Mouse (Mus musculus) limb, embryonic 10.5 days (tissue): ENCODE data around the gene Macrod2. TPM values are rescaled to one million over a fixed set of nuclear protein-coding genes. Genes with fewer than 3 reads are reported as not detected.

Experiments
- DNase-seq: peaks from one replicate; pipeline ENCODE4 v3.0.0-alpha.2; 2017; ENCODE audit warnings: low spot score
- H3K27ac ChIP-seq: fragments of 300-500 bp; sonication (generic); 2 replicates; pipeline ENCODE4 v1.5.1; 2016; ENCODE audit warnings: mild to moderate bottlenecking
- H3K27me3 ChIP-seq: fragments of 300-500 bp; sonication (generic); 2 replicates; pipeline ENCODE4 v1.6.1; 2016; ENCODE audit warnings: low read depth, mild to moderate bottlenecking; ENCODE audit not compliant: poor library complexity, severe bottlenecking
- H3K36me3 ChIP-seq: fragments of 300-500 bp; sonication (generic); 2 replicates; pipeline ENCODE4 v1.6.1; 2016; ENCODE audit warnings: mild to moderate bottlenecking, moderate library complexity
- H3K4me1 ChIP-seq: fragments of 300-500 bp; sonication (generic); 2 replicates; pipeline ENCODE4 v1.6.1; 2016
- H3K4me3 ChIP-seq: fragments of 300-500 bp; sonication (generic); 2 replicates; pipeline ENCODE4 v1.5.1; 2016; ENCODE audit warnings: mild to moderate bottlenecking, moderate library complexity
- H3K9me3 ChIP-seq: fragments of 300-500 bp; sonication (generic); replicated peaks from 2 replicates; pipeline ENCODE4 v1.6.1; 2016; ENCODE audit warnings: mild to moderate bottlenecking
- whole genome bisulfite sequencing: fragments of 180-500 bp; shearing (Covaris S2); methylation state at CpG from one replicate; pipeline ENCODE4 v1.1.7; 2016; 5-methylcytosine and 5-hydroxymethylcytosine counted together
- polyA plus RNA-seq: library from polyadenylated mRNA; unstranded; fragments of >200 nt; fragmentation: Nextera tagmentation; extraction: Ambion mirVana; gene quantifications from 2 replicates; pipeline ENCODE4 v1.2.1, GENCODE M21; 2016

Gene Macrod2
- polyA plus RNA-seq, 1 experiment from 2014 or later = 42.7 TPM

- no peaks in the 10 kb centered on the region for H3K27me3 ChIP-seq
- no peak overlapping the region for H3K4me3 ChIP-seq
- no peaks in the 10 kb centered on the region for H3K9me3 ChIP-seq
- no peak for DNase-seq
- H3K4me1 ChIP-seq = peaks cover 24% of the 10 kb centered on the region
- 74% methylated on average over 5 of the region's 5 CpGs for WGBS
- H3K36me3 ChIP-seq = no peaks in the 10 kb centered on the region
- no peak overlapping the region for H3K27ac ChIP-seq
Measured at GRCm38 (mm10) chr2:140673466-140673865, 278.4 kb downstream of the Macrod2 start.

DNA sequence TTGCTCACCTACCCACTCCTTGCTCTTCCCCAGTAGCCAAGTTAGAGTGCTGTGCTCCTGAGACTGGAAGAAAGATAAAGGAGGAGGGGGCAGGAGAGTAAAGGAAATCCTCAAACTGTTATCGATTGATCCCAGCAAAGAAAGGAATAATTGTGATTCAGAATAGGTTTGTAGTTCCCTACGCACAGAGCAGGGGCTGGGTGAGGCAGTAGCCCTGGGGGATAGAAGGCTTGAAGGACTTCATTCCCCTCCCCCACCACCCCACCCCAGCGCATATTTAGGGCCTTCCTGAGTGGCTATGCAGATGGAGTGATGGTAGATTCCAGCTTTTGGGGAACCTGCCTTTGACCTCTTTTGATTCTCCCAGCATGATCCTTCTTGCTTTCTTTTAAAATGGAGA is 281.6 kb downstream of the Macrod2 start:
- WGBS = 26% methylated on average over 3 of the region's 3 CpGs

GRCm38 (mm10) chr2:140690906-140691305 is 295.8 kb downstream of the Macrod2 start:
- Histone ChIP-seq H3K36me3 (no peaks in the 10 kb centered on the region), H3K9me3 (no peaks in the 10 kb centered on the region), H3K27me3 (no peaks in the 10 kb centered on the region), H3K4me1 (peaks cover 18% of the 10 kb centered on the region), H3K4me3 (no peak overlapping the region), H3K27ac (no peak overlapping the region)
- 90% methylated on average over 2 of the region's 2 CpGs for WGBS
- DNase-seq = no peak

More for the DNA sequence above, 281.6 kb downstream of the Macrod2 start:
- no peak overlapping the region for H3K27ac ChIP-seq
- H3K36me3 ChIP-seq = no peaks in the 10 kb centered on the region
- no peaks in the 10 kb centered on the region for H3K9me3 ChIP-seq
- H3K27me3 ChIP-seq = no peaks in the 10 kb centered on the region
- H3K4me3 ChIP-seq = no peak overlapping the region
- DNase-seq = no peak
- H3K4me1 ChIP-seq = peaks cover 7% of the 10 kb centered on the region

- H3K36me3 ChIP-seq = no peaks in the 10 kb centered on the region
- 86% methylated on average over 1 of the region's 1 CpGs for WGBS
Measured at GRCm38 (mm10) chr2:140691403-140691802, 296.3 kb downstream of the Macrod2 start.

DNA sequence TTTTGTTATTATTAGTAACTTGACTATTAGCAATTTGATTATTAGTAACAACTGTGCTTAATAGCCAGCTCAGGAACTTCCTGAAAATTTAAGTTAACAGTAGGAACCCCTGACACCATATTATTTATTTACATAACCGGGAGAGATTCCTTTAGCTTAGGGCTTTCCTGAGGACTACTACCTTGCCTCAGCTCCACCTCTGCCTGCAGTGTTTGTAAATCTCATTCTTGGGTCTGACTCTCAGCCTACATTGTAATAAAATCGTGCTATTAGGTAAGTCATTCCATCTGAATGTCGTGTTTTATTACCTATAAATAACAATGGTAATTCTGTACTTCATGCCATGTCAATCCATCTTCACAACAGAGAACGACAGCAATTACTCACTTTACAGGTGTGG is 297.4 kb downstream of the Macrod2 start:
- H3K4me1 ChIP-seq = peaks cover 12% of the 10 kb centered on the region
- H3K4me3 ChIP-seq = no peak overlapping the region
- no peaks in the 10 kb centered on the region for H3K36me3 ChIP-seq
- no peak overlapping the region for H3K27ac ChIP-seq
- no peaks in the 10 kb centered on the region for H3K27me3 ChIP-seq
- no peaks in the 10 kb centered on the region for H3K9me3 ChIP-seq
- no peak for DNase-seq
- WGBS = 54% methylated on average over 4 of the region's 4 CpGs

More at GRCm38 (mm10) chr2:140691403-140691802, 296.3 kb downstream of the Macrod2 start:
- Histone ChIP-seq H3K27me3 (no peaks in the 10 kb centered on the region), H3K27ac (no peak overlapping the region), H3K4me1 (peaks cover 18% of the 10 kb centered on the region), H3K4me3 (no peak overlapping the region), H3K9me3 (no peaks in the 10 kb centered on the region)
- DNase-seq = no peak

DNA sequence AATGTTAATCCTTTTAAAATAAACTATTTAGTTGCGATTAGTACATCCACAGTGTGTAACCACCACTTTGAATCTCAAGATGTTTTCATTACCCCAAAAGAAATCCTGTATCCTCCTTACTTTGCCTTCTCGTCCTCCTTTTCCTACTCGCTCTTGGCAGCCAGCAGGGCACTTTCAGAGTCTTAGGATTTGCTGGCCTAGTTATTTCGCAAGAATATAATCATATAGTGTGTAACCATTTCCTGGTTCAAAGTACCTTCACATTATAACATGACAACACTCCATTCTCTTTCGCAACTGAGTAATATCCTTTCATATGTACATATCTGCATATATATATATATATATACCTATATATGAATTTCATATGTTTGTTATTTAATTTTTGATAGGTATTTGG is 298.7 kb downstream of the Macrod2 start:
- WGBS = 85% methylated on average over 5 of the region's 5 CpGs

GRCm38 (mm10) chr2:140698585-140698984 is 303.5 kb downstream of the Macrod2 start:
- WGBS = 26% methylated on average over 3 of the region's 3 CpGs
- no peak for DNase-seq
- no peaks in the 10 kb centered on the region for H3K9me3 ChIP-seq
- peak overlapping the region; percentile 85 for H3K27ac ChIP-seq
- no peaks in the 10 kb centered on the region for H3K36me3 ChIP-seq
- no peak overlapping the region for H3K4me3 ChIP-seq
- H3K27me3 ChIP-seq = no peaks in the 10 kb centered on the region
- H3K4me1 ChIP-seq = peaks cover 36% of the 10 kb centered on the region

More for the DNA sequence above, 298.7 kb downstream of the Macrod2 start:
- no peaks in the 10 kb centered on the region for H3K36me3 ChIP-seq
- no peak overlapping the region for H3K27ac ChIP-seq
- H3K4me3 ChIP-seq = no peak overlapping the region
- H3K4me1 ChIP-seq = peaks cover 23% of the 10 kb centered on the region
- H3K9me3 ChIP-seq = no peaks in the 10 kb centered on the region
- no peak for DNase-seq
- no peaks in the 10 kb centered on the region for H3K27me3 ChIP-seq

DNA sequence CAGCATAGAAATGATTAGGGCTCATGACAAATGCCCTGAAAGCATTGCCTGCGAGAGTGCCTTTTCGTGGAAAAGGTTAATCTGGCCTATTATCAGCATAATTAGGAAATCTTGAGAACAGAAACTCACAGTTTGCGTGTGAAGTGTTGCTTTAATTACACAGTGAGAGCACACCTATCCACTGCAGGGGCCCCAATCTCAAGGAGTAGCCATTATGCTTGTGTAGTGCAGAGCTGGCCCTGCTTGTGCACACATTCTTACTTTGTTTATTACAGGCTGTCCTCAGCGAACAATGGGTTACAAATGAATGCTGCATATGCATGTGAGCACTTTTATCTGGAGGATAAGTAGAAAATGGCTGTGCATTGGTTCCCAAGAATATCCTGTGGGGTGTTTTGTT is 308.3 kb downstream of the Macrod2 start:
- Histone ChIP-seq H3K27me3 (no peaks in the 10 kb centered on the region), H3K9me3 (no peaks in the 10 kb centered on the region)
- 53% methylated on average over 4 of the region's 4 CpGs for WGBS

GRCm38 (mm10) chr2:140704146-140704545 is 309.0 kb downstream of the Macrod2 start:
- no peak for DNase-seq
- peak overlapping the region; percentile 66 for H3K27ac ChIP-seq
- no peaks in the 10 kb centered on the region for H3K36me3 ChIP-seq
- 22% methylated on average over 3 of the region's 3 CpGs for WGBS
- H3K4me1 ChIP-seq = peaks cover 44% of the 10 kb centered on the region
- no peaks in the 10 kb centered on the region for H3K27me3 ChIP-seq
- no peaks in the 10 kb centered on the region for H3K9me3 ChIP-seq
- H3K4me3 ChIP-seq = no peak overlapping the region

More for the DNA sequence above, 308.3 kb downstream of the Macrod2 start:
- Histone ChIP-seq H3K4me3 (no peak overlapping the region), H3K27ac (0 out of 2 replicates have a peak overlapping the region, but pooled peaks have one; percentile 36), H3K4me1 (peaks cover 52% of the 10 kb centered on the region), H3K36me3 (no peaks in the 10 kb centered on the region)
- no peak for DNase-seq

DNA sequence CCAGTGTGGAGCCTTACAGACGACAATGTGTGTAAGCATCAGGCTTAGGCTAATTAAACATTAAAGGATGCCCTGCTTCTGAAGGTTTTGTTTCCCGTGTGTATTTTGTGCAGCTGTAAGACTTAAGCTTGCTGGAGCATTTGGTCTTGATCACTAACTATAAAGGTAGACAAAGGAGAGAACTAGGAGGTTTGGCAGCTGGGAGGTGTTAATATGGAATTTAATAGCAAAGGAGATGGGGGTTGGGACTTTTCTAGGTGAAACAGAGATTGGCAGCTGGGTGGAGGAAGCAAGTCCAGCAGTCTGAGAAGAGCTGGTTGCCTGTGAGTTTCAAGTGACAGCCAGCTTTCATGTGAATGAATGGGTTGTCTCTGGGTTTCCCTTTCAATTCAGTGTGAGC is 310.2 kb downstream of the Macrod2 start:
- H3K9me3 ChIP-seq = no peaks in the 10 kb centered on the region
- H3K27me3 ChIP-seq = no peaks in the 10 kb centered on the region
- no peak overlapping the region for H3K4me3 ChIP-seq
- no peak for DNase-seq
- peaks cover 34% of the 10 kb centered on the region for H3K4me1 ChIP-seq
- no peaks in the 10 kb centered on the region for H3K36me3 ChIP-seq
- peak overlapping the region; percentile 58; the same call in 1 of the 2 replicates for H3K27ac ChIP-seq
- 7% methylated on average over 2 of the region's 2 CpGs for WGBS

- Histone ChIP-seq H3K4me1 (peaks cover 31% of the 10 kb centered on the region), H3K27me3 (no peaks in the 10 kb centered on the region), H3K36me3 (no peaks in the 10 kb centered on the region), H3K4me3 (no peak overlapping the region), H3K27ac (no peak overlapping the region), H3K9me3 (no peaks in the 10 kb centered on the region)
- 88% methylated on average over 5 of the region's 5 CpGs for WGBS
- DNase-seq = no peak
Measured at GRCm38 (mm10) chr2:140707550-140707949, 312.4 kb downstream of the Macrod2 start.

DNA sequence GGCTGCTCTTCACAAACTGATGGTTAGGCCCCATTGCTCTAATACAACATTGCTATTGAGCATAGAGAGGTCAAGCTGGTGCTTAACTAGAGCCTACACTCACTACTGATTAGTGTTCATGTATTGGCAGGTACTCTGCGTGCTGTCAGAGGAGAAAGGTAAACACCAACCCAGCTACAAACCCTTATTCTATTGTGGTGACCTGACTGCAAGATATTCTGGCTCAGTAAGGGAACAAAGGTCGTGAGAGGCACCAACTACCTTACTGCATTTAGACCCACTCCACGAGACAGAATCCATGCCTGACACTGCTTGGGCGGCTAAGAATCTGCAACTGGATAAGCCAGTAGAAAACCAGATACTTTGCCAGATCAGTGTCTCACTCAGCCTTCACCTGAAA is 320.7 kb downstream of the Macrod2 start:
- WGBS = 88% methylated on average over 4 of the region's 4 CpGs
- H3K27me3 ChIP-seq = no peaks in the 10 kb centered on the region
- no peaks in the 10 kb centered on the region for H3K36me3 ChIP-seq
- no peaks in the 10 kb centered on the region for H3K4me1 ChIP-seq
- H3K9me3 ChIP-seq = no peaks in the 10 kb centered on the region
- H3K4me3 ChIP-seq = no peak overlapping the region
- H3K27ac ChIP-seq = no peak overlapping the region
- no peak for DNase-seq

DNA sequence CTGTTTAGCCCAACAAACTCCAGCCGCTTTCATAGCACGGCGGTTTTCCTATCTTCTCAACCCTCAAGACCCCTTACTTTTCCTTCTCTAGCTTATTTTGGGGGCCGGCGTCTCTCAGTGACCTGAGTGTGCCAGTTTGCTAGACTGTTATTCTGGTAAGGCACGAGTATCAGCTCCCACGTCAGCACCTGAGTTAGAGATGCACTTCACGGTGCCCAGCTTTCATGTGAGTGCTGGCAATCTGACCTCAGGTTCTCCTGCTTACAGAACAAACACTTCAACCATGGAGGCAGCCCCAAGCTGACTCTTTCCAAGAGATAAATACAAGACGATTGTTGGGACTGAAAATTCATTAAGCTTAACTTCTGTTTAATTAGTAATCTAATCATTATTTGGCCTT is 322.3 kb downstream of the Macrod2 start:
- Histone ChIP-seq H3K4me1 (no peaks in the 10 kb centered on the region), H3K27ac (no peak overlapping the region), H3K36me3 (no peaks in the 10 kb centered on the region), H3K27me3 (no peaks in the 10 kb centered on the region), H3K4me3 (no peak overlapping the region), H3K9me3 (no peaks in the 10 kb centered on the region)
- WGBS = 86% methylated on average over 9 of the region's 9 CpGs
- DNase-seq = no peak

DNA sequence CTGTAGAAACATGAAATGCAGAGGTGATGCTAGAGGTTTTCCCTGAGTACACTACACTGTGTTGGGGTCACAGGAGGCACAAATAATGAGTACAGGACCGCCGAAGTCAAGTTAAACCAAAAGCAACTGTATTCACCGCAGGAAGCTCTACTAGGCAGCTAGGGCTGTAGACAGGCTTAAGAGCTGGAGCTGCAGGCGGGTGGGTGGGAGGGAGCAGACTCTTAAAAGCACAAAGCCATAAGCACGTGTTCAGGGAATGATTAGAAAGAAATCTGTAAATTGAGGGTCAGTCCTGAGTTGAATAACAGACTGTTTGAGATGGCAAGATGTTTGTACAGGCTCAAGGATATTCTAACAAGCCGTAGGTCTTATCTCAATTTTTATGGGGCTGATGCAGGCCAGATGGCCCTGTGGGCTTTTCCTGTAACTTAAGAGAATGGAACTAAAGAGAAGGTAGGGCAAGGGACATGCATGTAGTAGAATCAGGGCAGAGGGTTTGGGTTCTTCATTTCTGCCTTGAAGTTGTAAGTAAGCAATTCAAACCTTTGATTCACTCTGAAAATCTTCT is 337.6 kb downstream of the Macrod2 start:
- no peaks in the 10 kb centered on the region for H3K27me3 ChIP-seq
- H3K27ac ChIP-seq = peak overlapping the region; percentile 71
- 39% methylated on average over 6 of the region's 6 CpGs for WGBS
- peaks cover 10% of the 10 kb centered on the region for H3K4me1 ChIP-seq
- no peak for DNase-seq
- H3K4me3 ChIP-seq = no peak overlapping the region
- H3K36me3 ChIP-seq = no peaks in the 10 kb centered on the region
- H3K9me3 ChIP-seq = no peaks in the 10 kb centered on the region
